Mouse (Mus musculus) gastrocnemius, postnatal 10 days (tissue): ENCODE measurements around the gene Rybp. TPM values are rescaled to one million over a fixed set of nuclear protein-coding genes. Genes with fewer than 3 reads are reported as not detected.

Experiments used
- DNase-seq: peaks from one replicate; pipeline ENCODE4 v3.0.0; 2021; ENCODE audit warnings: mixed read lengths
- total RNA-seq, 2 experiments: library from RNA; stranded (reverse); gene quantifications; 2 replicates each; pipeline ENCODE4 v1.2.3; 2021

Gene Rybp
- total RNA-seq, 2 experiments from 2014 or later = 7.6 to 8.7 TPM

GRCm38 (mm10) chr6:100188883-100189743, 98.2 kb downstream of the Rybp start:
- DNase-seq = no peak

DNA sequence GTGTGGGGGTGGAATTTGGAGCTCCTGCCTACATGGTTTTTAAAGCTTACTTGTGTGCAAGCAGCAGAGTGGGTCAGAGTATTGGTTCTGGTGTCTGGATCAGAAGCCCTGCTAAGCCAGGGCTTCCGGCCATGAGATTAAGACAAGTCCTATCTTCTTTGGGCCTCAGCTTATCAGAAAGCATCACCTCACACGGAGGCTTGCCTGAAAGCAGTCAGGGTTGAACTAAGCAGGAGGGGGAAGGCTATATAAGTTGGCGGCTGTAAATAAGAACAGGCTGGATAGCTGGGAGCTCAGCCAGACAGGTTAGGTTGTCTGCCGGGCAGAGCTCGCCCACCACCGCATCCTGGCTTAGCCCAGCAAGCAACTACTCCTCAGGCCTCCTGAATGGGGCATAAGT, 99.5 kb downstream of the Rybp start:
- DNase-seq = no peak

- DNase-seq = no peak
Observed at GRCm38 (mm10) chr6:100186789-100187188, 100.5 kb downstream of the Rybp start.

GRCm38 (mm10) chr6:100185524-100185923, 101.8 kb downstream of the Rybp start:
- no peak for DNase-seq

GRCm38 (mm10) chr6:100183344-100183743, 103.9 kb downstream of the Rybp start:
- peak; percentile 80 for DNase-seq

GRCm38 (mm10) chr6:100180883-100181262, 106.4 kb downstream of the Rybp start:
- no peak for DNase-seq

DNA sequence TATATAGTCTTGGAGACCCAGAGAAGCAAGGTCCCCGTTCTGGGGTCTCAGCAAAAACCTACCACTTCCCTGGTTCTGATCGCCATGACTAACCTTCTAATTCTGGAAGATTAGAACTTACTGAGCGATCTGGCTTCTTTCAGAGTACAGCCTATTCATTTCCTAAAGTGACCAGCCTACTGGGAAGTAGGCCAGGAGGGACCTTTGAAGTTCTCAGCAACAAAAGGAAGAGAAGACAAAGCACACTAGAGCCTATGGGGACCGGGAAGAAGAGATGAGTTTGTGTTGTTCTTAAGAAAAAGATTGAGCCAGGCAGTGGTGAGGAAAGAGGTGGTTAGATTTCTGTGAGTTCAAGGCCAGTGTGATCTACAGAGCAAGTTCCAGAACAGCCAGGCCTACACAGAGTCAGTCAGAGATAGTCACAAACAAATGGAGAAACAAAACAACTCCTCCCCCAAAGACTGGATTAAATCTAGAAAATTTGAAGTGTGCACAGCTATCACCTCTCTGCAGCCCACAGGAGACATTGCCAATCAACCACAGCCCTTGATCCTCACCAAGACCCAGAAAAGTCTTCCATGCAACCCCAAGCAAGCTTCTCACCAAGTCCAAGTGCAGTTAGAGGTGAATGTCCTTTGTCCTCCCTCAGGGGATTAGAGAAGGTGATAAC, 106.9 kb downstream of the Rybp start:
- no peak for DNase-seq

DNA sequence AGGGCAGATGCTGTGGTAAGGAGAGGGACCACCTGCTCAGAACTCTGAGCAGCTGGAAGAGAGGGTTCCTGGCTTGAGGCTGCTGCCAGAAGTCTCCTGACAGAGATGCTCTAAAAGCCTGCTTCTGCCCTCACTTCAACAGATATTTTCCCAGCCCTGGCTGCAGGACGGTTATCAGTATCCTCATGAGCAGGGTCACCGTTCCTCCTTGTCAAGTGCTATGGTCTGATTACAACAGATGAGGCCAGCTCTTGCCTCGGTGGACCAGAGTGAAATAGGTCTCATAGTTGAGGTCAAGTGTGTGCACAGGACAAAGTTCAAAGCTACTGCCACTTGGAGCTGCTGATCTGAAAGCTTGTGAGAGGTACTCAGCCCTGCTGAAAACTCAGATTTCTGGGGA, 108.5 kb downstream of the Rybp start:
- DNase-seq = no peak
